Mouse (Mus musculus) left cerebral cortex, postnatal 10 days (tissue): ENCODE results near the gene Kif4. TPM values are rescaled to one million over a fixed set of nuclear protein-coding genes. Genes with fewer than 3 reads are reported as not detected.

Experiments used
- total RNA-seq, 2 experiments: library from RNA; stranded (reverse); gene quantifications; 2 replicates each; pipeline ENCODE4 v1.2.3; 2021

Kif4 gene
- total RNA-seq, 2 experiments from 2014 or later: 2.5 to 3.4 TPM

Other genes with a start within 250 kb of the Kif4 start
- not detected for gene Otud6a, start 196.7 kb upstream of the Kif4 start, total RNA-seq
- gene Awat2, start 183.0 kb upstream of the Kif4 start, total RNA-seq: not detected
- 10 to 100 TPM; 31.4 to 31.8 TPM for gene Igbp1, start 131.4 kb upstream of the Kif4 start, total RNA-seq
- not detected for gene Dgat2l6, start 100.9 kb upstream of the Kif4 start, total RNA-seq
- not detected for gene Awat1, start 53.5 kb upstream of the Kif4 start, total RNA-seq
- under 1 TPM in 1 of 2 experiments, not detected in 1; 0.10 TPM for gene P2ry4, start 30.9 kb upstream of the Kif4 start, total RNA-seq
- gene Arr3, start 20.2 kb upstream of the Kif4 start, total RNA-seq: under 1 TPM in 1 of 2 experiments, not detected in 1; 0.36 TPM
- gene Pdzd11, start 831 bp downstream of the Kif4 start, total RNA-seq: 10 to 100 TPM; 29.6 to 37.0 TPM
- gene Gdpd2, start 104.1 kb downstream of the Kif4 start, total RNA-seq: 10 to 100 TPM; 12.4 to 13.3 TPM
- 100 to 1,000 TPM; 144 to 152 TPM for gene Dlg3, start 142.0 kb downstream of the Kif4 start, total RNA-seq